Mouse (Mus musculus) mouse trophoblast stem cell (cell line): ENCODE measurements around the gene Snph.
"Not testable (repeated sequence)": the region's sequence is repeated elsewhere in the genome, so short reads cannot be mapped to it uniquely, and the experiment has no call there.

ENCODE experiments used
- in situ Hi-C, 2 experiments: fragments of 300-500 bp; cut with MseI, MboI; formaldehyde crosslinking; loops; 2 replicates in 1 of 2; 3 replicates in 1 of 2; pipeline ENCODE4 v1.15.1; 2025

Gene Snph

GRCm38 (mm10) chr2:151632159-151632814 lies at the start of gene Snph:
Snph (minus strand) TSS chr2:151632593.
- in situ Hi-C loops, result no loop called here

- in situ Hi-C loops, result no loop called here
Measured at GRCm38 (mm10) chr2:151676234-151676633, 43.8 kb upstream of the Snph start.

- in situ Hi-C loops, result no loop called here
Measured at GRCm38 (mm10) chr2:151670968-151671329, 38.6 kb upstream of the Snph start.

- in situ Hi-C loops, result no loop called here
Measured at GRCm38 (mm10) chr2:151670026-151670967, 37.9 kb upstream of the Snph start.

- in situ Hi-C loops, result no loop called here
Measured at GRCm38 (mm10) chr2:151668433-151668832, 36.0 kb upstream of the Snph start, which contains the start of gene Rad21l. Rad21l (minus strand) TSS chr2:151668533.

GRCm38 (mm10) chr2:151652053-151652452 lies 19.7 kb upstream of the Snph start:
- in situ Hi-C loops, result no loop called here

- in situ Hi-C loops, result no loop called here
Measured at GRCm38 (mm10) chr2:151636015-151636402, 3.6 kb upstream of the Snph start.

GRCm38 (mm10) chr2:151635362-151636014 lies 3.1 kb upstream of the Snph start:
- in situ Hi-C loops, result no loop called here

- in situ Hi-C loops, result no loop called here
Measured at GRCm38 (mm10) chr2:151634903-151635302, 2.5 kb upstream of the Snph start.

GRCm38 (mm10) chr2:151632982-151633381 lies 589 bp upstream of the Snph start:
- in situ Hi-C loops, result no loop called here

- in situ Hi-C loops, result no loop called here
Measured at GRCm38 (mm10) chr2:151631406-151632158, 811 bp downstream of the Snph start.

GRCm38 (mm10) chr2:151629310-151629709 lies 3.1 kb downstream of the Snph start:
- in situ Hi-C loops, result no loop called here

- in situ Hi-C loops, result no loop called here
Measured at GRCm38 (mm10) chr2:151628011-151628410, 4.4 kb downstream of the Snph start.

- in situ Hi-C loops, result no loop called here
Measured at GRCm38 (mm10) chr2:151626296-151626695, 6.1 kb downstream of the Snph start.

- in situ Hi-C loops, result no loop called here
Measured at GRCm38 (mm10) chr2:151623776-151624175, 8.6 kb downstream of the Snph start.

- in situ Hi-C loops, result no loop called here
Measured at GRCm38 (mm10) chr2:151616551-151617329, 15.7 kb downstream of the Snph start.

GRCm38 (mm10) chr2:151615779-151616178 lies 16.6 kb downstream of the Snph start:
- in situ Hi-C loops, result not testable (repeated sequence)

GRCm38 (mm10) chr2:151609974-151610373 lies 22.4 kb downstream of the Snph start:
- in situ Hi-C loops, result no loop called here

GRCm38 (mm10) chr2:151608435-151608834 lies 24.0 kb downstream of the Snph start:
- in situ Hi-C loops, result no loop called here

- in situ Hi-C loops, result no loop called here
Measured at GRCm38 (mm10) chr2:151605437-151605987, 26.9 kb downstream of the Snph start.
